Mouse (Mus musculus) mesoderm, embryonic 11.5 days (tissue): ENCODE measurements at regions not wholly inside any gene's neighbourhood (a gene's known extent, or its start where the extent isn't known, plus 50 kb on each side); places are given as distances from the start of the nearest gene placed in this dataset.

Experiments
- DNase-seq: peaks from one replicate; pipeline ENCODE4 v3.0.0-alpha.2; 2012; ENCODE audit warnings: low read depth, low spot score

GRCm38 (mm10) chr10:46826639-46827038 lies 1249.0 kb downstream of the Hace1 start:
- no peak for DNase-seq

- no peak for DNase-seq
Measured at GRCm38 (mm10) chr10:46827109-46827812, 1249.6 kb downstream of the Hace1 start.

GRCm38 (mm10) chr10:46828164-46828563 lies 1250.5 kb downstream of the Hace1 start:
- DNase-seq: no peak

- no peak for DNase-seq
Measured at GRCm38 (mm10) chr10:46845578-46846314, 1268.1 kb downstream of the Hace1 start.
